Mouse (Mus musculus) heart, postnatal 36 days (tissue): Measurements from ENCODE around the gene Tead2. TPM values are rescaled to one million over a fixed set of nuclear protein-coding genes. Genes with fewer than 3 reads are reported as not detected.

ENCODE experiments used
- DNase-seq, 2 experiments: peaks; one replicate each; pipeline ENCODE4 v3.0.0; 2021 to 2022
- intact Hi-C: fragments of 180-260 bp; cut with DNase I; formaldehyde crosslinking; loops from one replicate; pipeline ENCODE4 v1.15.1; 2025
- total RNA-seq, 2 experiments: library from RNA; stranded (reverse); gene quantifications; 2 replicates each; pipeline ENCODE4 v1.2.3; 2021

Tead2 gene
- total RNA-seq, 2 experiments from 2014 or later = 10.3 to 11.4 TPM

GRCm38 (mm10) chr7:45224826-45225225, 9.3 kb downstream of the Tead2 start:
- intact Hi-C loops = no loop called here
- no peak for DNase-seq

GRCm38 (mm10) chr7:45226421-45226820, 10.9 kb downstream of the Tead2 start:
- intact Hi-C loops = no loop called here

DNA sequence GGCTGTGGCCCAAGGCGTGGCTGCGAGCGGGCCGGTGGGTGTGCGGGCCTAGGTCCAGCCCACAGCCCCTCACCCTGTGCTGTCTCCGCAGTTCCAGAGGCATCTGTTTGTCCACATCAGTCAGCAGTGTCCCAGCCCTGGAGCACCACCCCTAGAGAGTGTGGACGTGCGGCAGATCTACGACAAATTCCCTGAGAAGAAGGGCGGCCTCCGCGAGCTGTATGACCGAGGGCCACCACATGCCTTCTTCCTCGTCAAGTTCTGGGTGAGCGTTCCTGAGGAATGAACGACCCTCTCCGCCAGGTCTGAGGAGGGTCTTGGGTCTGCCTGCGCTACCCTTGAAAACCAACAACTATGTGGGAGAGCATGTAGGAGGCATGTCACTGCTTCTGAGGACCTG, 13.0 kb downstream of the Tead2 start:
- intact Hi-C loops = no loop called here
- no peak for DNase-seq

More at GRCm38 (mm10) chr7:45226421-45226820, 10.9 kb downstream of the Tead2 start:
- DNase-seq = no peak

- intact Hi-C loops = no loop called here
- no peak for DNase-seq
Observed at GRCm38 (mm10) chr7:45229046-45229445, 13.5 kb downstream of the Tead2 start.

- no peak for DNase-seq
- intact Hi-C loops = no loop called here
Observed at GRCm38 (mm10) chr7:45229459-45230203, 14.1 kb downstream of the Tead2 start.

GRCm38 (mm10) chr7:45231192-45231591, 15.6 kb downstream of the Tead2 start:
- intact Hi-C loops = no loop called here
- DNase-seq = no peak

- intact Hi-C loops = no loop called here
- DNase-seq = no peak
Observed at GRCm38 (mm10) chr7:45231941-45232340, 16.4 kb downstream of the Tead2 start.

DNA sequence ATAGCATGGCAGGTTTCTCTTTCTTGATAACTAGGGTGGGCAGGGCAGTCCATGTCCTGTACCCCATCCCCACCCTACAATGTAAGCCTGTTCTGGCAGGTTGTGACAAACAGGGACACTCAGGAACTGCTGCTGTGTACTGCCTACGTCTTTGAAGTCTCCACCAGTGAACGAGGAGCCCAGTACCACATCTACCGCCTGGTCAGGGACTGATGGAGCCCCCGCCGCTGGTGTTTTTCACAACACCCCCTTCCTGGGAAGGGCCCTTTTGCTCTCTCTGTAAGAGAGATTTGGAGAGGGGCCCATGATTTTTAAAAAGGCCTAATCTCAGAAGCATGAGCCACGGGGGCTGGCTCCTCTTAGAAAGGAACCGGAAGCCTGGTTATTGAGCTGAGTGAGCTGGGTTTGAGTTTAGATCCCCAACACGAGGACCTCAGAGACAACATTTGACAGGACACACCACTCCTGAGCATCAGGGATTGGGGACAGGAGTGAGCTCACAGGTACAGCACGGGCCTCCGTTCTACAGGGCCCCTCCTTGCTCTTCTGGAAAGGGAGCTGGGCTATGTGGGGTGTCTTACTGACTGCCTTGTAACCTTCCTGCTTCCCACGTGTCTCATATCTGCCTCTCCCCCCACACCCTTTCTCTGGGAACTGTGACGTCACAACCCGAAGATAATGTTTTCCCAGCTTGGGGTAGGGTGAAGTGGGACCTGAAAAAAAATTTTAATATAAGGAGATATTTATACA, 17.3 kb downstream of the Tead2 start:
- intact Hi-C loops = no loop called here

DNA sequence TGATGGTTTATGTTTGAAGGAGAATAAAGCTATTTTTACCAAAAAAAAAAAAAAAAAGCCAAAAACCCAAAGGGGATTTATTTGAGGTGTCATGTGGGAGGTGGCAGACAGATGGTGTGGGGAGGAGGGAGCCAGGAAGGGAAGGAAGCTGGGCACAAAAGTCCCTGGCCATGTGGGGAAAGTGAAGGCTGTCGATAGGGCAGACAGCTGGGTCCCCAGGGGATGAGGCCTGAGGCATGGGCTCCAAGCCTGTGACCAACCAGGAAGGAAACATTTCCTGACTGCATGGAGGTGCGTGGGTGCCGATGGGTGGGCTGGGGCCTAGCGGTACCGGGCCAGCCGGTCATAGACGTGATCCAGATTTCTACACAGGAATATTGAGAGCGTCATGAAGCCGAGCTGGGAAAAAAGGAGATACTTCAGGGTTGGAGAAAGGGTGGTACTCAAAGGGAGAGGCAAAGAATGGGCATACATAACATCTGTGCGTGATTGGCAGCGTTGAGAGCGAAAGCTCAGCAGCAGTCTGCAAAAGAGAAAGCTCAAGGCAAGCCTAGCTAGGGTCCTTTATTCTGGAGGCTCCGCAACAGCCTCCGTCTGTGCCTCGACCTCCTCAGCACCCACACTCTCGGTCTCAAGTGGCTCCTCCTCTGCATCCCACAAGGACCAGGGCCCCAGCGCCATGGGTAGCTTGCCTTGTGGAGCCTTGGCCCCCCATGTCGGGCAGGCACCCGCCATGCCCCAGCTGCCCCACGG, 18.2 kb downstream of the Tead2 start:
- intact Hi-C loops = no loop called here

More for the DNA sequence above, 17.3 kb downstream of the Tead2 start:
- DNase-seq = no peak

DNA sequence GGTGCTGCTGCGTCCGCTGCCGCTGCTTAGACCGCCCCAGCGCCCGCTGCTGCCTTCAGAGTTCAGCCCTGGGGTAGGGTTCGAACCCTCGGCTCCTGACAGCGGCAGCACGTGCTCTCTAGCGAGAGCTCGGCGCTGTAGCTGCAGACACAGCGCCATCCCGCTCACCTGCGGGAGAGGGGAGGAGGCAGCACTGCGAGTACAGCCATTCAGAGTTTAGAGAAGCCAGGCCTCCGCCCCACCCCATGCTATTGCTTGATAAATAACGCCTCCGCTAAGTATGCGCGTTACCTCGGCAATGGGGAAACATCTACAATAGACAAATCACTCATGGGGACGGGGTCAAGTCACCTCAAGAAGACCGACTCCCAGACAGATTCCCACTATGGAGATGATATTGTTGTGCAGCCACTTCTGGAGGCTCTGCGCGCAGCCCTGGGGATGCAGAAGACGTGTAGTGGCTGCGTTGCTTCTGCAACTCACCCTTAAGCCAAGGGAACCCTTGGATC, 18.8 kb downstream of the Tead2 start:
- intact Hi-C loops = no loop called here
- no peak for DNase-seq

More for the DNA sequence above, 18.2 kb downstream of the Tead2 start:
- no peak for DNase-seq

- peak; percentile 40 to 56 for DNase-seq
Observed at GRCm38 (mm10) chr7:45234922-45235571, 19.5 kb downstream of the Tead2 start.

DNA sequence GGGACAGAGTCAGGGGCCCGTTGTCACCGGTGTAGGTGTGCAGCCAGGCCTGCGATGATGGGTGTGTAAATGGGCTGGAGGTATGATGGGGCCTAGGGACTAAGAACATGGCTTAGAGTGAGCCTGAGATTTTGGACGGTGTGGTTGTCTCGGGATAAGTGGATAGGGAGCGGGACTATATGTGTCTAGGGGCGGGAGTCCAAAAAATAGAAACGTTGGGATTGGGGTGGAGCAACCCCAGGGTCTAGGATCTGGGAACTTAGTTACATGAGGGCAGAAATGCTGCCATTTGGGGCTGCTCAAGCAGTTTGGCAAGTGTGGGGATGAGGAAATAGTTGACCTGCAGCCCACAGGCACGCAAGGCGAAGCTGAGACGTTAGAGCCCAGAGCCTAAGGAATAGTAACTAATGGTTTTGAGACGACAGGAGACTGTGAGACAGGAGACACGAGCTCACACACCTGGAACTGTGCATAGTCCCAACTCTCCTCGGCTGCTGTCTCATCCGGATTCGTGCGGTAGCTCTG, 20.2 kb downstream of the Tead2 start:
- peak in 1 of 2 experiments; percentile 38 for DNase-seq

More at GRCm38 (mm10) chr7:45234922-45235571, 19.5 kb downstream of the Tead2 start:
- intact Hi-C loops = no loop called here

GRCm38 (mm10) chr7:45237747-45238699, 22.5 kb downstream of the Tead2 start:
- DNase-seq = no peak
- intact Hi-C loops = no loop called here

More for the DNA sequence above, 20.2 kb downstream of the Tead2 start:
- intact Hi-C loops = no loop called here

GRCm38 (mm10) chr7:45238723-45239496, 23.4 kb downstream of the Tead2 start, which contains the start of gene Cd37:
TSS of gene Cd37 (minus strand) at chr7:45239115.
- intact Hi-C loops = no loop called here
- peak in 1 of 2 experiments; percentile 29 for DNase-seq

DNA sequence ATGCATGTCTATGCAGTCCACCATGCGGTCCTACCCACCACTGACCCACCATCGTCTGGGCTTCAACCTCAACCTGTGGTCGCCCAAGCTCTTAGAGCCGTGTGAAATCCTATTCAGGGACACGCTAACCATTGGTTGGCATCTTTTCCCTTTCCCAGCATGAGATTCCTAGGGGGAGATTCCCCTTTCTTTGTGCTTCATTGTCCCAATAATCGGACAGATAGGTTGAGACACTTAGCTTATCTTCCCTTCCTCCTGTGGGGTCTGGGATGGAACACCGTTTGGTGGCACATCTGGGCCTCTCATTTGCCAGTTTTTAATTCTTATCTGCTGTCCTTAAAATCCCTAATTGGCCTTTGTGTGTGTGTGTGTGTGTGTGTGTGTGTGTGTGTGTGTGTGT, 24.6 kb downstream of the Tead2 start:
- no peak for DNase-seq
- intact Hi-C loops = no loop called here

- no peak for DNase-seq
- intact Hi-C loops = no loop called here
Observed at GRCm38 (mm10) chr7:45240633-45241388, 25.3 kb downstream of the Tead2 start, which contains the start of gene Slc6a16. TSS of gene Slc6a16 (plus strand) at chr7:45241085.

- no peak for DNase-seq
- intact Hi-C loops = no loop called here
Observed at GRCm38 (mm10) chr7:45241389-45241749, 25.8 kb downstream of the Tead2 start.
